Mouse (Mus musculus) retina, embryonic 14.5 days (tissue): ENCODE results near the gene Ckap2l.

ENCODE experiments used
- DNase-seq: peaks from one replicate; pipeline ENCODE4 v3.0.0-alpha.2; 2015; ENCODE audit warnings: low spot score

Ckap2l gene

GRCm38 (mm10) chr2:129296671-129297588, at the start of gene Ckap2l:
Gene Ckap2l (minus strand): TSS chr2:129297212.
- peak; percentile 99 for DNase-seq

DNA sequence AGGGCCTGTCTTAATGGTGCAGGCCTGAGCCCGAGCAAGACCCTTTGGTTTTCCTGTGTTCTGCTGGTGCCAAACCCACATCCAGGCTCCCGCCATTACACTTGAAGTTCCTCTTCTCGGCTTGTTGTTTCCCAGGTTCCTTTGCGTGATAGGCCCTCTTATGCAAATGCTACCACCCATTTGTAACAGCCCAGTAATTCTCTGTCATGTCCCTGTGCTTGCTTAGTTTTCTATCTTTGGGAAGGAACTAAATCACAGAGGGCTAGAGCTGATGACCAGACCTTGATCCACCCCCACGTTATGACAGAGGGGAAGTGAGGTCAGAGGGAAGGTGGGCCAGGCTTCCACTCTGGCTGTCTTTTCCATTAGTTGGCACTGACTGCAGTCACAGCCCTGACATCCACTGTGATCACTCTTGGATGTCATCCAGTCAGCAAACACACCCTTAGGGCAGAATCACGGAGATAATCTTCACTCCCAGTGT, 41.2 kb upstream of the Ckap2l start:
- no peak for DNase-seq

GRCm38 (mm10) chr2:129333471-129333870, 36.5 kb upstream of the Ckap2l start:
- DNase-seq = no peak

DNA sequence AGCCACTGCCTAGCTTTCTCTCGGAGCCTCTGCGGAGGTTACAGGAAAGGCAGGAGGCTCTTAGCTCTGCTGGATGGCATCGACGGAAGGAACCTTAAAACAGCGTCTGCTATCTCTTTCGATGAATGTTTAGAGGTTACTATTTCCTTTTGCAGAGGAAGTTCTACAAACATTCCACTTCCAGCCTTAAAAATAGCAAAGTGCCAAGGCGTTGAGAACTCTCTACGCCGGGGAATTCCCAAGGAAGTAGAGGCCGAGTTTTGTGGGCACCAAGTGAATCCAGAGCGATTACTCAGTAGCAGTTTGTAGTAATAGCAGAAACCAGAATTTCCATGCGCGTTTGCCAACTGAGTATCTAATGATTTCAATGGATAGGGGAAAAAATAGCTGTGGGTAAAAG, 33.5 kb upstream of the Ckap2l start:
- DNase-seq = no peak

- no peak for DNase-seq
Measured at GRCm38 (mm10) chr2:129330024-129330423, 33.0 kb upstream of the Ckap2l start.

- no peak for DNase-seq
Measured at GRCm38 (mm10) chr2:129328238-129328637, 31.2 kb upstream of the Ckap2l start.

- no peak for DNase-seq
Measured at GRCm38 (mm10) chr2:129324216-129324615, 27.2 kb upstream of the Ckap2l start.

DNA sequence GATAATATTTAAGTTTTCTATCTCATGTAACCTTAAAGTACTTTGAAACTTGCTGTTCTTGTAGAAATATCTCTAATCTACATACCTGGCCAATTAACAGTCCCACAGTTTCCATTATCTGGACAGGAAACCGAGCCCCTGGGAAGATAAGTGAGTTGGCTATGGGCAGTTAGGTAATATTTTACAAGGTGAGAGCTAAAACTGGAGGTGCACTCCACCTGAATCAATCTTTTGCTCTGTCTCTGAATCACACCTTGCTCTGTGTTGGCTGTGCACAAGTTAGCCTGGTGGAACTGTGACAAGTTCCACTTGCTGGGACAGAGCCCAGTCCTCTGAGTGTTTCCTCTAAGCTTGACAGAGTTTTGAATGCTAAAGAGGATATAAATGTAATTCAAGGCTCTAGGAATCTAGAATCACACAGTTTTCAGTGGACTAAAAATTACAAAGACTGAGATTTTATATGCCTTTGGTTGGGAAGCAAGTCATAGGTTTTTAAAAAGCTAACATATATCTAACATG, 25.2 kb upstream of the Ckap2l start:
- no peak for DNase-seq

GRCm38 (mm10) chr2:129320033-129320605, 23.1 kb upstream of the Ckap2l start:
- DNase-seq = no peak

GRCm38 (mm10) chr2:129315831-129316230, 18.8 kb upstream of the Ckap2l start:
- no peak for DNase-seq

- no peak for DNase-seq
Measured at GRCm38 (mm10) chr2:129314880-129315279, 17.9 kb upstream of the Ckap2l start.

DNA sequence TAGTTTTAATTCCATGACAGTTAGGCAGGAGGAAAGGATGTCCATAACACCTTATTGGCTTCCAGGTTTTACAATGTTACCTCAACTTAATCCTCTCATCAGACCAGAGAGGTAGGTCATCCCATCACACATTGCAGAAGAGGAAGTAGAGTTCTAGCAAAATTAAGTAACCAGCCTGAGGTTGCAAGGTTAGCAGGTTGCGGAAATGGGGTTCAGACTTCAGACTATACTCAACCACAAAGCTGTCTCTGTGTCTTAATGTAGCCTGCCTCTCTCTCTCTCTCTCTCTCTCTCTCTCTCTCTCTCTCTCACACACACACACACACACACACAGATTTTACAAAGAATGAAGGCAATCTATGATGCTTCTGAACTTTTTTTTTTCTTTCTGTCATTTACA, 16.9 kb upstream of the Ckap2l start:
- DNase-seq = no peak

DNA sequence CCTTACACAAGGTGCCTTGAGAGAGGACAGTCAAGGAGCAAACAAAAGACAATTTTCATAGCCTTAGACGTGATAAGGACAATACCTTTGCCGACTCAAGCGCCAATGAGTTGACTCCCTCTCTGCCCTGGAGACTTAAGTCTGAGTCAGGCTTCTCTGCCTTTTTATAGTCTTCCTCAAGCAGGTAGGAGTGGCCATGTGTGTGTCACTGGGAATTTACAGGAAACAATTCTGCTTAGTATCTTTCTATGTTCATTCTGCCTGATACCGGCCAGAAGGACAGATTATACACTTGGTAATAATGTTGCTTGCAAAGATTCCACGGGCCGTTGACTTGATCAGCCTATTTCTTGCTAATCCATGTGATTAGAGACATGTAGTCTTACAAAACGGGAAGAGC, 12.8 kb upstream of the Ckap2l start, which contains the start of gene Il1a:
TSS of gene Il1a (minus strand) at position 137 of the 400 bp plus-strand sequence.
- no peak for DNase-seq

DNA sequence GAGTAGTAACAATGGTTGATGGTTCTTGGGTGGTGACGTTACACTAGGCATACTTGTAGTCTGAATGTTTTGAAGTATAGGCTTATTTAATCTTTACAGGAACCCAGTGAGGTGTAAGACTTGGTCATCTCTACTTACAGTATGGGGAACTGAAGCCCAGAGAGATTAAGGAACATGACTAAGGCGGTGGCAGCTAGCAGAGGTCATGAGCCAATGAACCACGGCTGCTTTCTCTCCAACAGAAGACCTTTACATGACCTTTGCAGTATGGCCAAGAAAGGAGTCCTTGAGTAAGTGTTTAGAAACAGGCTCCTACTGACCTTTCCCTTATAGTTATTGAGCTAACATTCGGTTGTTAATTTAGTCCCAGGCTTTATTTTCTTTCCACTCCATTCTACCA, 9.0 kb upstream of the Ckap2l start:
- no peak for DNase-seq

DNA sequence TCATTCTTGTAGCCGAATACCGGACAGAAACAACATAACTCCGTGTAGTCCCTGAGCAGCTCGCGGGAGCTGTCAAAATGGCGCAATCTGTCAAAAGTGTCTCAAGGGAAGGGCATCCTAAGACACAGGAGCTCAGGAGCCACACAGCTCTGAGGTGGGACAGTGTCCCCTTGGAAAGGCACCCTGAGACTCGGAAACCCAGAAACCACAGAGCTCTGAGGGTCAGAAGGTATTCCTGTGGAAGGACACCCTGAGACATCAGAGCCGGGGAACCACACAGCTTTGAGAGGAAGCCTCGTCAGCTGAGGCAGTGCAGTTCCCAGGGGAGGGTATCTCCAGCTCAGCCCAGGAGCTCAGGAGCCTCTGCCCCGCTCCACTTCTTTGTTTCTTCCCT, 574 bp upstream of the Ckap2l start:
- DNase-seq = peak; percentile 66

GRCm38 (mm10) chr2:129296086-129296485, 926 bp downstream of the Ckap2l start:
- no peak for DNase-seq

GRCm38 (mm10) chr2:129295075-129295474, 1.9 kb downstream of the Ckap2l start:
- no peak for DNase-seq

DNA sequence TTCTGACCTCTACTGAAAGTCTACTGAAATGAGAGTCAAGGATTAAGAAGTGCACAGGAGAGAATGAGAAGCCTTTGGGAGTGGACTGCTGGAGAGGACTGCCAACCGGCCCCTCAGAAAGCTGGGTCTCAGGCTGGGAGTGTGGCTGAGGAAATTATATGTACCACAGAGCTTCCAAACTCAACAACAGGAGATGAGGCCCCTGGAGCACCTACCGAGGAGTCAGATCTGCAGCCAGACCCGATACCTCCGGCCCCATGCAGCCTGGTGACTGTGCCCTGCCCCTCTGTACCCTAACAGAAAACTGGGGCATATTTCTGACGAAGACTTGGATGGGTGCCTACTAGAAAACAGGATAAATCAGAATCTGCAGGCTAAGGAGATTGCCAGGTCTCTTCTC, 23.2 kb downstream of the Ckap2l start:
- no peak for DNase-seq

- no peak for DNase-seq
Measured at GRCm38 (mm10) chr2:129270621-129271020, 26.4 kb downstream of the Ckap2l start.

DNA sequence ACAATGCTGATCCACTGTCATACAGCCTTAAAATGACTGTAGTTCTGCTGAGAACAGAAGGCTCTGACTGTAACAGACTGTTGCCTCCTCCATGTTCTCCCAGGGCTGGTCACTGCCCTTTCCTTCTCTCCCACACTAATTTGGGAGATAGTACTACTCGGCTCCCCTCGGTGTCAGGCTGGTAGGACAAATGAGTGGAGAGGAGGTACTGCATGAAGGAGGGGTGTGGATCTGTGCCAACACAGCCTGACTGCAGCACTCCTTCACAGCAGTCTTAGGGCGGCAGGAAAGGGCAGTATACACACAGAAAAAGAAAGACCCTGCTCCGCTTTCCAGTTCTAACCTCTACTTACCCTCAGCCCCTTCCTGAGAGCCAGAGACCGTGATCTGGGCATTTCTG, 27.0 kb downstream of the Ckap2l start:
- no peak for DNase-seq

- DNase-seq = no peak
Measured at GRCm38 (mm10) chr2:129269161-129269643, 27.8 kb downstream of the Ckap2l start.

- DNase-seq = no peak
Measured at GRCm38 (mm10) chr2:129267738-129268137, 29.3 kb downstream of the Ckap2l start.

DNA sequence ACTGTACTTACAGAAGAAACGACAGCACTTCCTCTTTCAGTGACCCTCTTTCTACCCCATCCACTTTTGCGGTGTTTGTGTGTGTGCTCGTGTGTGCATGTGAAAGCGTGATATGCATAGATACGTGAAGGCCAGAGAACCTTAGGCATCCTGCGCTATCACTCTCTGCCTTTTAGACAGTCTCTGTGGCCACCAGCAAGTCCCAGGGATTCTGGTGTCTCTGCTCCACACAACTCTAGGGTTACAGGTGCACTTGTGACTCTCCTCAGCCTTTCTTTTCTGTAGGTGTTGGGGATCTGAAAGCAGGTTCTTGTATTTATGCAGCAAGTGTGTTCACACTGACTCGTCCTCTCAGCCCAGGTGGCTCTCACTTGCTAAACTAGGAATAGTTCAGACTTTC, 31.7 kb downstream of the Ckap2l start:
- DNase-seq = no peak
